Mouse (Mus musculus): Measurements from ENCODE around the gene Tstd1. TPM values are rescaled to one million over a fixed set of nuclear protein-coding genes. Genes with fewer than 3 reads are reported as not detected.
A peak's percentile ranks its signal among the peaks of the same experiment; 100 is the strongest.

The Tstd1 gene
- polyA plus RNA-seq, 1 experiment from 2014 or later: 3.1 TPM

GRCm38 (mm10) chr1:171388376-171389102, 30.1 kb upstream of the Tstd1 start, which contains the start of gene Arhgap30:
TSS of gene Arhgap30 (plus strand) at chr1:171388954.
- Histone ChIP-seq H3K27me3 (no peaks in the 10 kb centered on the region), H3K4me2 (peak within 1 kb of the TSS; percentile 10; the same call in 1 of the 2 replicates), H3K27ac (no peak within 1 kb of the TSS), H3K4me1 (replicated peaks) (peaks cover 3% of the 10 kb centered on the region; the same call in 1 of the 2 replicates), H3K36me3 (no peaks in the 10 kb centered on the region), H3K4me3 (peak within 1 kb of the TSS; percentile 33), H3K9ac (no peak within 1 kb of the TSS; the same call in 1 of the 2 replicates), H3K9me3 (replicated peaks) (no peaks in the 10 kb centered on the region)
- no peak; the same call in 1 of the 2 replicates for ATAC-seq (replicated peaks; ENCODE audit: insufficient number of reproducible peaks, insufficient read depth, low FRiP score, low read depth)
- whole genome bisulfite sequencing: 65% methylated on average over 15 of the region's 15 CpGs

GRCm38 (mm10) chr1:171390101-171390500, 28.6 kb upstream of the Tstd1 start:
- no peak overlapping the region for H3K9ac ChIP-seq
- 74% methylated on average over 4 of the region's 4 CpGs for WGBS

DNA sequence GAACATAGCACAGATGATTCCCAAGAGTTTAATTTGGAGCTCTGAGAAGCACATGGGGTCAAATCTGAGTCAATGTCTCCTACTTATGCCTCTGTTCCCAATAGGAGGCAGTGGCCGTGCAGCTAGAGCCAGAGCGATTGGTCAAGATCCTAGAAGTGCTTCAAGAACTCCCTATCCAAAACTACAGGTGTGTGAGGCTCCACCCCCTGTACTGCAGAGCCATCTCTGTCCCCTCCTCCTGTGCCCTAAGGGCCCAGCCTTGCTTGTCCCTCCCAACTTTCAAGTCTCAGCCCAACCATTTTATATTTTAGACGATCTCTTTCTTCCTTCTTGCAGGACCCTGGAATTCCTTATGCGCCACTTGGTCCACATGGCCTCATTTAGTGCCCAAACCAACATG, 16.9 kb upstream of the Tstd1 start:
- H3K27ac ChIP-seq: no peak overlapping the region
- WGBS: 74% methylated on average over 4 of the region's 4 CpGs
- H3K4me2 ChIP-seq: no peak overlapping the region
- H3K27me3 ChIP-seq: no peaks in the 10 kb centered on the region
- H3K9me3 ChIP-seq (replicated peaks): no peaks in the 10 kb centered on the region
- no peak for ATAC-seq (replicated peaks; ENCODE audit: insufficient number of reproducible peaks, insufficient read depth, low FRiP score, low read depth)
- H3K4me1 ChIP-seq (replicated peaks): no peaks in the 10 kb centered on the region
- no peak overlapping the region for H3K9ac ChIP-seq
- no peaks in the 10 kb centered on the region for H3K36me3 ChIP-seq
- no peak overlapping the region for H3K4me3 ChIP-seq

More at GRCm38 (mm10) chr1:171390101-171390500, 28.6 kb upstream of the Tstd1 start:
- Histone ChIP-seq H3K4me2 (no peak overlapping the region; the same call in 1 of the 2 replicates), H3K4me1 (replicated peaks) (peaks cover 3% of the 10 kb centered on the region; the same call in 1 of the 2 replicates), H3K27me3 (no peaks in the 10 kb centered on the region), H3K9me3 (replicated peaks) (no peaks in the 10 kb centered on the region), H3K4me3 (peak overlapping the region; percentile 33; the same call in 1 of the 2 replicates), H3K27ac (no peak overlapping the region), H3K36me3 (no peaks in the 10 kb centered on the region)
- no peak for ATAC-seq (replicated peaks; ENCODE audit: insufficient number of reproducible peaks, insufficient read depth, low FRiP score, low read depth)

- no peaks in the 10 kb centered on the region for H3K4me1 ChIP-seq (replicated peaks)
- H3K27ac ChIP-seq: no peak overlapping the region
- H3K27me3 ChIP-seq: 0 out of 2 replicates have a peak, but pooled peaks cover 2% of the 10 kb centered on the region
- 84% methylated on average over 9 of the region's 9 CpGs for WGBS
- no peak overlapping the region for H3K4me3 ChIP-seq
- no peak for ATAC-seq (replicated peaks; ENCODE audit: insufficient number of reproducible peaks, insufficient read depth, low FRiP score, low read depth)
- no peak overlapping the region for H3K9ac ChIP-seq
- H3K36me3 ChIP-seq: no peaks in the 10 kb centered on the region
- no peaks in the 10 kb centered on the region for H3K9me3 ChIP-seq (replicated peaks)
- H3K4me2 ChIP-seq: no peak overlapping the region
Observed at GRCm38 (mm10) chr1:171402991-171403390, 15.7 kb upstream of the Tstd1 start.

GRCm38 (mm10) chr1:171407263-171407662, 11.4 kb upstream of the Tstd1 start:
- H3K27ac ChIP-seq: no peak overlapping the region
- no peaks in the 10 kb centered on the region for H3K36me3 ChIP-seq
- no peak overlapping the region for H3K9ac ChIP-seq

DNA sequence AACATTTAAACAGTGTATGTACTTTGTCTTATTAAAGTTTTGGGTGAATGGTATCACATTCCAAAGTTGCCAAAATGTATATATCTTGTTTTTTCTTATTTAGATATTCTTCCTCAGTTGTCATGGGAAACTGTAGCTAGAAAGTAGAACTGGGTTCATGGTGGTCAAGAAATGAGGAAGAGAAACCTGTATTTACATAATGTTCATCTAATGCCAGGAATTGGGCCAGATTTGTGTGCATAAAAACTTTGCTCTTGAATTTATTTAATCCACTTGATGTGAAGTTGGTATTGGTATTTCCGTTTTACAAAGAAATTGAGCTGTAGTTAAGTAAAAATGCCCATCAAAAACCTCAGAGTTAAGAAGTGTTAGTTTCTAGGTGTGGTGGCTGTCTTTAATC, 8.4 kb upstream of the Tstd1 start:
- Histone ChIP-seq H3K9me3 (replicated peaks) (no peaks in the 10 kb centered on the region), H3K4me1 (replicated peaks) (peaks cover 14% of the 10 kb centered on the region), H3K36me3 (peaks cover 3% of the 10 kb centered on the region), H3K4me2 (no peak overlapping the region), H3K27me3 (peaks cover 9% of the 10 kb centered on the region; the same call in 1 of the 2 replicates), H3K27ac (no peak overlapping the region), H3K4me3 (no peak overlapping the region), H3K9ac (no peak overlapping the region)
- ATAC-seq (replicated peaks; ENCODE audit: insufficient number of reproducible peaks, insufficient read depth, low FRiP score, low read depth): no peak
- WGBS: 84% methylated on average over 1 of the region's 1 CpGs

More at GRCm38 (mm10) chr1:171407263-171407662, 11.4 kb upstream of the Tstd1 start:
- H3K4me3 ChIP-seq: no peak overlapping the region
- H3K4me1 ChIP-seq (replicated peaks): no peaks in the 10 kb centered on the region
- no peaks in the 10 kb centered on the region for H3K9me3 ChIP-seq (replicated peaks)
- no peak for ATAC-seq (replicated peaks; ENCODE audit: insufficient number of reproducible peaks, insufficient read depth, low FRiP score, low read depth)
- H3K27me3 ChIP-seq: peaks cover 9% of the 10 kb centered on the region; the same call in 1 of the 2 replicates
- H3K4me2 ChIP-seq: no peak overlapping the region
- 72% methylated on average over 5 of the region's 5 CpGs for WGBS

- Histone ChIP-seq H3K4me1 (replicated peaks) (peaks cover 14% of the 10 kb centered on the region), H3K27me3 (peaks cover 9% of the 10 kb centered on the region; the same call in 1 of the 2 replicates), H3K27ac (peak within 1 kb of the TSS; percentile 92), H3K9me3 (replicated peaks) (no peaks in the 10 kb centered on the region), H3K4me3 (peak within 1 kb of the TSS; percentile 93), H3K36me3 (peaks cover 10% of the 10 kb centered on the region), H3K9ac (peak within 1 kb of the TSS; percentile 94), H3K4me2 (peak within 1 kb of the TSS; percentile 71)
- under 1% methylated on average over 36 of the region's 36 CpGs for WGBS
- ATAC-seq (replicated peaks; ENCODE audit: insufficient number of reproducible peaks, insufficient read depth, low FRiP score, low read depth): peak; percentile 96
Observed at GRCm38 (mm10) chr1:171410947-171411484, 7.7 kb upstream of the Tstd1 start, which contains the start of gene Usf1. TSS of gene Usf1 (plus strand) at chr1:171411313.

- no peaks in the 10 kb centered on the region for H3K9me3 ChIP-seq (replicated peaks)
- H3K4me2 ChIP-seq: peak overlapping the region; percentile 71
- H3K4me3 ChIP-seq: peak overlapping the region; percentile 93
- peak overlapping the region; percentile 92 for H3K27ac ChIP-seq
- peak; percentile 73 for ATAC-seq (replicated peaks; ENCODE audit: insufficient number of reproducible peaks, insufficient read depth, low FRiP score, low read depth)
- H3K9ac ChIP-seq: peak overlapping the region; percentile 94
- under 1% methylated on average over 36 of the region's 39 CpGs for WGBS
- peaks cover 15% of the 10 kb centered on the region for H3K36me3 ChIP-seq
- peaks cover 14% of the 10 kb centered on the region for H3K4me1 ChIP-seq (replicated peaks)
- peaks cover 9% of the 10 kb centered on the region; the same call in 1 of the 2 replicates for H3K27me3 ChIP-seq
Observed at GRCm38 (mm10) chr1:171411492-171411941, 7.2 kb upstream of the Tstd1 start.

GRCm38 (mm10) chr1:171412001-171412441, 6.7 kb upstream of the Tstd1 start:
- peak overlapping the region; percentile 92 for H3K27ac ChIP-seq
- WGBS: 2% methylated on average over 20 of the region's 20 CpGs
- peak overlapping the region; percentile 93 for H3K4me3 ChIP-seq
- peaks cover 21% of the 10 kb centered on the region for H3K36me3 ChIP-seq
- peaks cover 9% of the 10 kb centered on the region; the same call in 1 of the 2 replicates for H3K27me3 ChIP-seq
- ATAC-seq (replicated peaks; ENCODE audit: insufficient number of reproducible peaks, insufficient read depth, low FRiP score, low read depth): 0 out of 2 replicates have a peak, but pooled peaks have one; percentile 24
- peaks cover 14% of the 10 kb centered on the region for H3K4me1 ChIP-seq (replicated peaks)
- no peaks in the 10 kb centered on the region for H3K9me3 ChIP-seq (replicated peaks)
- peak overlapping the region; percentile 94 for H3K9ac ChIP-seq
- H3K4me2 ChIP-seq: peak overlapping the region; percentile 71

DNA sequence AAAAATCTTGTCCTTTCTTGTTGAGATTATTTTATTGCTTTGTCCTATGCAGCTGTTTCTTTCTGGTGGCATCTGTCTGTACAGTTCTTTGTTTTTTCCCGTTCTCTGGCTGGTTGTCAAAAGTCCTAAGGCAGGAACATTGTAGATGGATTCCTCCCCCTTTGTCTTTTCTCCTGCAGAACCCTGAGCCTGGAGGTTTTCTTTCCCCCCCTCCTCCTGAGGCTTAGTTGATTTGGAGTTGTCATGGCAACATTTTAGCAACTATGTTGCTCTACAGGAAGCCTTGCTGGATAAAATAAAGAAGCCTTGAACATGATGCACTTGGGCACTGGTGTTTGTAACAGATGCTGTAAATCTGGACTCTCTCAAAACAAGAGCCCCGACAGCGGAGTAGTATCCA, 6.2 kb upstream of the Tstd1 start:
- Histone ChIP-seq H3K36me3 (peaks cover 24% of the 10 kb centered on the region), H3K9ac (peak overlapping the region; percentile 94), H3K27ac (peak overlapping the region; percentile 92), H3K9me3 (replicated peaks) (no peaks in the 10 kb centered on the region), H3K4me1 (replicated peaks) (peaks cover 14% of the 10 kb centered on the region), H3K4me3 (peak overlapping the region; percentile 93), H3K4me2 (peak overlapping the region; percentile 71), H3K27me3 (peaks cover 7% of the 10 kb centered on the region; the same call in 1 of the 2 replicates)
- 56% methylated on average over 3 of the region's 3 CpGs for WGBS
- no peak for ATAC-seq (replicated peaks; ENCODE audit: insufficient number of reproducible peaks, insufficient read depth, low FRiP score, low read depth)

DNA sequence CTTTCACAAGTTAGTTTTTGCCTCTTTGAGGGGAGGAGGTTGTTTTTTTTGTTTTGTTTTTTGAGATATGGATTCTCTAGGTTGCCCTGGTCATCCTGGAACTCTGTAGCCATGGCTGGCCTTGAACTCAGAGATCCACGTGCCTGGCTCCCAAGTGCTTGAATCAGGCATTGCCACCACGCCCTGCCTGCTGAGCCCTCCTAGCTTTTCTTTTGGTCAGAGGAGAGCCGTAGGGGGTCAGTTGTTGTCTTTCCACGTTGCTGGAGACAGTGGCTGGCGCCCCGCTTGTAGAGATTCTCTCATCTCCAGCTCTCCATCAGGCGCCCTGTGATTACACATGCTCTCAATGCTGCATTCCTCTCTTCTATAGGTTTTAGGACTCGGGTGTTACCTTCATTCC, 5.1 kb upstream of the Tstd1 start:
- no peak overlapping the region for H3K4me3 ChIP-seq
- H3K9ac ChIP-seq: no peak overlapping the region
- H3K27ac ChIP-seq: no peak overlapping the region
- no peaks in the 10 kb centered on the region for H3K9me3 ChIP-seq (replicated peaks)
- H3K4me2 ChIP-seq: no peak overlapping the region
- peaks cover 7% of the 10 kb centered on the region; the same call in 1 of the 2 replicates for H3K27me3 ChIP-seq
- no peak for ATAC-seq (replicated peaks; ENCODE audit: insufficient number of reproducible peaks, insufficient read depth, low FRiP score, low read depth)
- peaks cover 33% of the 10 kb centered on the region for H3K36me3 ChIP-seq
- peaks cover 14% of the 10 kb centered on the region for H3K4me1 ChIP-seq (replicated peaks)
- WGBS: 80% methylated on average over 8 of the region's 8 CpGs
